Mouse (Mus musculus): ENCODE measurements around the gene Usp44.
"Not testable (repeated sequence)": the region's sequence is repeated elsewhere in the genome, so short reads cannot be mapped to it uniquely, and the experiment has no call there.

The Usp44 gene

GRCm38 (mm10) chr10:93830931-93831729 is at the start of gene Usp44:
Usp44 (plus strand) TSS chr10:93831555.
- DNase-seq (ENCODE audit: low spot score in 2 of 2): no peak

DNA sequence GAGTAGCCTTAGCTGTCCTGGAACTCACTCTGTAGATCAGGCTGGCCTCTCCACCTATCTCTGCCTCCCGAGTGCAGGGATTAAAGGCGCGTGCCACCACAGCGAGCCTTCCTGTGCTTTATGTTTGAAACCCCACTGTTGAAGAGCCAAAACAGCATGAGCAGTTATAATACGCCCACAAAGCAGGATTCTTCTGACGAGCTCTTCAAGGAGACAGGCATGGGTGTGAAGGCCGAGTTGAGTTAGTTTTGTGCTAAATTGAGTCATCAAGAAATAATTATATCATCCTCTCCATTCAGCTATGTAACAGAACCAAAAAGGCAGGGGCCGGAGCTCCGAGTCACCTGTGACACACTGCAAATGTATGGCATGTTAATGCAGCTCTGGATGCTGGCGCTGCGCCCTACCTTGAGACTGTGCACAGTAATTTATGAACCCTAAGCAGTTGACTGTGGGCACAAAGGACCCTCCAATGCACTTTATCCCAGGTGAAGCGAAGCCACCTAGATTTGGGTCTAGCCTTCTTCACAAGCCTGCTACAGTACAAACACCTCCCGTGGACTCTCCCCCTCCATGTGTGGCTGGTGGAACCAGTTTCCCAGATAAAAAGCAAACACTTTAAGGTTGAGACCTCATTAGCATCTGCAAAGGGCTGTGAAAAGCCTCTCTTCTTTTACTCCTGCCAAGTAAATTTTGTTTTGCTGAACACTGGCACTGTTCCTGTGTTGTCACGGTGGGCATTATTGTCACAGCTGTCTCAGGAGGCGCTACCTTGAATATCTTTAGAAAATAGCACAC is 47.9 kb upstream of the Usp44 start:
- DNase-seq (ENCODE audit: low spot score in 2 of 2): peak; percentile 13 to 22

DNA sequence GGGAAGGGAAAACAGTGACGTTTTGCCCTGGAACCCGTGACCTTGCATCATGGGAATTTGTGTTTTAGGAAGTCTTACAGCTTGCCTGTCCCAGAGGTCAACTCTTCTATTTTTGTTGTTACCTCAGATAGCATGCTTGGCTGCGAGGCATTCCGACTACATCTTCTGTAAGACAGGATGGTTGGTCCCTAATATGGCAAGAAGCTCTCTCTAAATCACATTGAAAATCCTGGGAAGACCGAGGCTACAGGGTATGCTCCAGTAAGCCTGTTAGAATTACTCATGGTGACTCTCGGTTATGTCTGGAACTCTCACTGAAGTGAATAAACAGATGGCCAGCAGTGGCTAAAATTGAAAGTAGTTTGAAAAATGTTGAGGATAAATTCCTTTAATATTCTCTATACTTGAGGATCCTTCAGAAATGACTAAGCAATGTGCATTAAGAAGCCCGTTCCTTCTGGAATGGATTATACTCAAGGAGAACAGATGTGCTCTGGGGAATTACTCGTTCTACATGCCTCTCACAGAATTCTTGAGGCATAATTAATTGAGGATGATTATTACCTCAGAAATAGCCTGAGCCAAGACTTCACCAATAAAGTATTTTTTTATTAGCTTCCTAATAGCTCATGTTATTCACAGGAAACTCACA is 31.5 kb upstream of the Usp44 start:
- no peak for DNase-seq (ENCODE audit: low spot score in 2 of 2)

GRCm38 (mm10) chr10:93800363-93800722 is 31.0 kb upstream of the Usp44 start:
- DNase-seq (ENCODE audit: low spot score in 2 of 2): no peak

DNA sequence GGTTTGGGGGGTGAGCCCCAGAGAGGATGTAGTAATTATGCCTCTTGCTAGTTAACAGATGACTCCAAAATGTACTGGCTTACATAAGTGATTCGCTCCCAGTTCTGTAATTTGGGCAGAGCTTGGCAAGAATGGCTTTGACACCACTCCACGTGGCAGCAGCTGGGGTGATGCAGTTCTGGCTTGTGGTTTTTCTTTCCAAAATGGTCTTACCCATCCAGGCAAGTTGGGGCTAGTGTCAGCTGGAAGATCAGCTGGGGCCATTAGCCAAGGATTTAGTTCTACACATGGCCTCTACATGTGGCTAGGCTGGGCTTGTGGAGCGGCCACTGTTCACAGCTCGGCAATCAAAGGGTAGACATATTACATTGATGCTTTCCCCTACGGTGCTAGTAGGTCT is 30.5 kb upstream of the Usp44 start:
- DNase-seq (ENCODE audit: low spot score in 2 of 2): no peak

GRCm38 (mm10) chr10:93803199-93803598 is 28.2 kb upstream of the Usp44 start:
- no peak for DNase-seq (ENCODE audit: low spot score in 2 of 2)

DNA sequence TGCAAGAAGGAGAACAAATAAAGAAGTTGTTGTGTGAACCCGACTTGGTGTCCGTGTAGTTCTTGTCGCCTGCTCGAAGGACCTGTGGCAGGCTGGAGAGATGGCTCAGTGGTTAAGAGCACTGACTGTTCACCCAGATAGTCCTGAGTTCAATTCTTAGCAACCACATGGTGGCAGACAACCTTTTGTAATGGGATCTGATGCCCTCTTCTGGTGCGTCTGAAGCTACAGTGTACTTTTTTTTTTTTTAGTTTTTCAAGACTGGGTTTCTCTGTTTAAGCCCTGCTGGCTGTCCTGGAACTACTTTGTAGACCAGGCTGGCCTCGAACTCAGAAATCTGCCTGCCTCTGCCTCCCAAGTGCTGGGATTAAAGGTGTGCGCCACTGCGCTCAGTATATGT is 21.9 kb upstream of the Usp44 start:
- not testable (repeated sequence) for DNase-seq (ENCODE audit: low spot score in 2 of 2)

DNA sequence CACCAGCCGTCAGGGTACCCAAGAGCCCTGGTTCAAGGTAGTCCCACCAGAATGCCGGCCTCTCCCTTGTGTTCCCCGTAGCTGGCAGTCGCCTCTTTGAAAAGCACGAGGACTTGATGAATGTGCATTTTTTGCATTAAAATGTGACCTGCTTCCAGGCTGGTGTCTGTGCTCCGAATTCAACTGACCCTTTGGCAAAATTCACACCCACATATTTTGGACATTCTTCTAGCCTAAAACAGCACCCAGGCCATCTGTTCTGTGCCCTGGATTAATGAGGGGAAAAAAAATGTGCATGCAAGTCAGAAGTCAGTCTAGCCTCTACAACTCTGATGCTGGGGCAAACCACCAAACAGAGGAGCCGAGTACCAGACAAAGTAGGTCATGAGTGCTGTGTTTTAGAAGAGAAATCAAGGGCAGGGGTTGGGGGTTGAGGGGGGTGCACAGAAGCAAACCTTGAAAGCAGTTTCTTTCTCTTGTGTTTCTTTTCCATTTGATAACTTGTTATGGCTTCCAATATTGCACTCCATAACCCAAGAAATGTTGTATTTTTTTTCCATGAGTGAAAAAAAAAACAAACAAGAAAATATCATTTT is 20.7 kb upstream of the Usp44 start:
- DNase-seq (ENCODE audit: low spot score in 2 of 2): no peak

DNA sequence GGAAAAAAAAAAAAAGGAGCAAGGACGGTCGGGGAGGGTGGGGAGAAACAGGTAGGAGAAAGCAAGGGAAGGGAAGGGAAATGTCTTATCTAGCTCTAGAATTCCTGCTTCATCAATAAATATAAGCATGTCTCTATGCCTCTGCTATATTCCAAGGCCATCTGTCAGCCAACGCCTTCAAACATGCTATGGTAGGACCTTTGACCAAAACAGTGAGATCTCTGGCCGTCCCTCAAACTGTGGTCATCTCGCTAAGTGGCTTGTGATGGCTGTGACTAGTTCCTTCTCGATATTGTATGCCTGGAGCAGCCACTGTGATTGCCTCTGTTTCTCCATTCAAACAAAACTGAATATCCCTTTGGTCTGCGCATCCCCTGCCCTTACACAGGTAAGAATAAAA is 19.3 kb upstream of the Usp44 start:
- DNase-seq (ENCODE audit: low spot score in 2 of 2): no peak

- DNase-seq (ENCODE audit: low spot score in 2 of 2): peak; percentile 47 to 53
These were observed 18.5 kb upstream of the Usp44 start for GRCm38 (mm10) chr10:93812774-93813415.

GRCm38 (mm10) chr10:93813755-93814154 is 17.6 kb upstream of the Usp44 start:
- no peak for DNase-seq (ENCODE audit: low spot score in 2 of 2)

- peak; percentile 47 to 49 for DNase-seq (ENCODE audit: low spot score in 2 of 2)
These were observed 12.7 kb upstream of the Usp44 start for GRCm38 (mm10) chr10:93818661-93819060.

DNA sequence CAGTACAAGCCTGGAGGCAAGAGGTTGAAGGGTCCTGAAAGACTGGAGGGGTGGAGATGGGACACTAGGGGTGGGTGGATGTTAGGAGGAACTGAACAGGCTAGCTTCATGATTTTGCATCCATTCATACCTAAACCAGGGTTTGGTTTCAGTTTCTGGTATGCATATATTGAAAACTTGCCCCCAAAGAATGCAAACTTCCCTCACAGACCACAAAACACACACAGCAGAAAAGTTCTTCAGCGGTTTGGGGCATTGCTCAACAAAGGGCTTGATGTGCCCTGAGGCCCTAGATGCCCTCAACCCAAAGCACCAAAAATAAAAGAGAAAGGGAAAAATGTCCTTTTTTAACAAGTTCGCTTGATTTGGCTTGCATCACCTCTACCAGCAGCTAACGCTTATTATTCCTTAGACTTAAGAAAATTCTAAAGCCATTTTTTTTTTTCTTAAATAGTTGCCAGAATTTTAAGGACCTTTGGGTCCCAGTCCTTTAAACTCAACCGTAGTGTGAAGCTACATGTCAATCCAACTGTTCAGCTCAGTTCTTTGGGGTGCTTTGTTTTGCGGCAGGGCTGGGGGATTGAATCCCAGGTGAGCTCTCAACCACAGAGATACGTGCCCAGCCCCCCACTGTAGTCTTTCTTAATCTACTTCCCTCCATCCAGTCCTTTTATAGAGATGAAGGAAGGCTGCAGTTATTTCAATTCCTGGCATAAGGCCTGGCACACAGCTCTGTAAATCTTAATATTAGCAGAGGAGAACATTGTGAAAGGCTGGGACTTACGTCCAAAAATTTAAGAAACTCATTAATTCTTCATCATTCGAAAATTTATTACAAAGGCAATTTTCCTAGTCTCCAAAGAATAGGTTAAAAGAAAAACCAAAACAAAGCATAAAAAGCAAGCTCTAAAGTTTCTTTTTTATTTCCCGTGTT is 1.2 kb upstream of the Usp44 start:
- no peak for DNase-seq (ENCODE audit: low spot score in 2 of 2)

GRCm38 (mm10) chr10:93831730-93832574 is 597 bp downstream of the Usp44 start:
- DNase-seq (ENCODE audit: low spot score in 2 of 2): no peak

GRCm38 (mm10) chr10:93832811-93833210 is 1.5 kb downstream of the Usp44 start:
- no peak for DNase-seq (ENCODE audit: low spot score in 2 of 2)

GRCm38 (mm10) chr10:93833370-93833698 is 2.0 kb downstream of the Usp44 start:
- no peak for DNase-seq (ENCODE audit: low spot score in 2 of 2)

DNA sequence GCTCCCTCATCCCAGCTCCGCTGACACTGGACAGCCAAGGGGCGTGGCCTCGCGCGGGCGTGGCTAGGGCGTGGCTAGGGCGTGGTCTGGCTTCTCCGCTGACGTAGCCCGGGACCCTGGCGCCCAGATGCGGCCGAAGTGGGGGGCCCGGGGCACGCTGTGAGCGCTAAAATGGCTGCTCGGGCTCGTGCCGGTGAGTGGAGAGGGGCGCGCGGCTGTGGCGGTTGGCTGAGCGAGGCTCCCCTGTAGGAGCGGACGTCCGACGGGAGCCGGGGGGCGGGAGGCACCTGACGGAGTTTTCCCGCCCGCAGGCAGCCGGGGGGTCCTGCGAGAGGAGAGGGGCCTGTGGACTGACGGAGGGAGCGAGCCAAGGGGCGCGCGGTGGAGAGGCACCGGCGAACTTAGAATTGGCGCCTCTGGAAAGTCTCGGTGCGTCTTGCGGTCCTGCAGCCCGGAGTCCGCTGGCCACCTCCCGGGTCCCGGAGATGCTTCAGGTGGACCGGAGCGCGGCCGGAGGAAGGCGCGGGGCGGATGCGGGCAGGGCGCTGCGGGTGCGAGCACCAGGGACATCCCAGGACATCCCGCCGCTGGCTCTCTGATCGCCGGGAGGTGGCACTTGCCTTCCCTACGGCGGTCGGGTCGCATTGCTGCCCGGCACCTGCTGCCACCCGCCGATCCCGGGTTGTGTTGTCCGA is 2.5 kb downstream of the Usp44 start:
- no peak for DNase-seq (ENCODE audit: low spot score in 2 of 2)

DNA sequence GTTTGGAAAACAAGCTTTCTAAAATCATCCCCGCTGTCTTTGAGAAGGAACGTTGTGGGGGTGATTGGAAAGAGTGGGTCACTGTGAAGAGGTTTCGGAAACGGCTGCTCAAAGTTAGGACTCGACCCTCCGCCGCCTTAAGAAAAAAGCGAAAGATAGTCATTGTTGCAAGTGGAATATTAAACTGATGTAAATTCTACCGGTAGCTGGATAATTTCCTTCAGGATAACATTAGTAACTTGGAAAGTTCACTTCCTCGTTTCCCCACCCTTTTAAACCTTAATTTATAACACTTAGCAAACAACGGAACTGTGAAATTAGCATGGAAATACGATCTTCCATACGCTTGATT is 3.0 kb downstream of the Usp44 start:
- no peak for DNase-seq (ENCODE audit: low spot score in 2 of 2)

GRCm38 (mm10) chr10:93835115-93835514 is 3.8 kb downstream of the Usp44 start:
- DNase-seq (ENCODE audit: low spot score in 2 of 2): not testable (repeated sequence)
